Mouse (Mus musculus): ENCODE measurements at regions not wholly inside any gene's neighbourhood (a gene's known extent, or its start where the extent isn't known, plus 50 kb on each side); places are given as distances from the start of the nearest gene placed in this dataset.

GRCm38 (mm10) chrX:70820518-70820917 is 229.5 kb upstream of the Mamld1 start:
- Histone ChIP-seq H3K79me2 (ENCODE audit: control insufficient read depth, insufficient read depth, low read length) (no peaks in the 10 kb centered on the region), H3K27me3 (ENCODE audit: control insufficient read depth, insufficient read depth, low read length) (no peaks in the 10 kb centered on the region), H3K9ac (ENCODE audit: low read depth, low read length) (no peak overlapping the region), H3K36me3 (ENCODE audit: control insufficient read depth, insufficient read depth, low read length) (no peaks in the 10 kb centered on the region), H3K4me1 (ENCODE audit: control insufficient read depth, insufficient read depth, low read length) (no peaks in the 10 kb centered on the region), H3K27ac (replicated peaks; ENCODE audit: insufficient read depth, low read depth, low read length) (no peak overlapping the region), H3K4me3 (ENCODE audit: insufficient read depth, low read depth, low read length) (no peak overlapping the region)
- TF ChIP-seq CTCF (IDR thresholded peaks at IDR 0.05; ENCODE audit: low read depth, low read length) = no peak
- TF ChIP-seq POLR2A (IDR thresholded peaks at IDR 0.05; ENCODE audit: extremely low read depth, insufficient read depth, low read length) = no peak
- 99% methylated on average over 3 of the region's 3 CpGs for WGBS
- no peak for DNase-seq (ENCODE audit: extremely low read depth, low read depth, low spot score)

- no peak overlapping the region for H3K9ac ChIP-seq (ENCODE audit: low read depth, low read length)
- H3K27me3 ChIP-seq (ENCODE audit: control insufficient read depth, insufficient read depth, low read length) = no peaks in the 10 kb centered on the region
- no peaks in the 10 kb centered on the region for H3K79me2 ChIP-seq (ENCODE audit: control insufficient read depth, insufficient read depth, low read length)
- H3K4me1 ChIP-seq (ENCODE audit: control insufficient read depth, insufficient read depth, low read length) = no peaks in the 10 kb centered on the region
- no peak overlapping the region for H3K27ac ChIP-seq (replicated peaks; ENCODE audit: insufficient read depth, low read depth, low read length)
- no peak for TF ChIP-seq CTCF (IDR thresholded peaks at IDR 0.05; ENCODE audit: low read depth, low read length)
- peak; percentile 47 for DNase-seq (ENCODE audit: extremely low read depth, low read depth, low spot score)
- no peak overlapping the region for H3K4me3 ChIP-seq (ENCODE audit: insufficient read depth, low read depth, low read length)
- WGBS = 8% methylated on average over 1 of the region's 1 CpGs
- H3K36me3 ChIP-seq (ENCODE audit: control insufficient read depth, insufficient read depth, low read length) = no peaks in the 10 kb centered on the region
These were observed 232.3 kb upstream of the Mamld1 start for GRCm38 (mm10) chrX:70817771-70818170.

- H3K36me3 ChIP-seq (ENCODE audit: control insufficient read depth, insufficient read depth, low read length) = no peaks in the 10 kb centered on the region
- WGBS = 81% methylated on average over 3 of the region's 3 CpGs
- H3K4me1 ChIP-seq (ENCODE audit: control insufficient read depth, insufficient read depth, low read length) = no peaks in the 10 kb centered on the region
- H3K27ac ChIP-seq (replicated peaks; ENCODE audit: insufficient read depth, low read depth, low read length) = no peak overlapping the region
- H3K9ac ChIP-seq (ENCODE audit: low read depth, low read length) = no peak overlapping the region
- H3K4me3 ChIP-seq (ENCODE audit: insufficient read depth, low read depth, low read length) = no peak overlapping the region
- H3K79me2 ChIP-seq (ENCODE audit: control insufficient read depth, insufficient read depth, low read length) = no peaks in the 10 kb centered on the region
- no peaks in the 10 kb centered on the region for H3K27me3 ChIP-seq (ENCODE audit: control insufficient read depth, insufficient read depth, low read length)
- TF ChIP-seq POLR2A (IDR thresholded peaks at IDR 0.05; ENCODE audit: extremely low read depth, insufficient read depth, low read length) (no peak), CTCF (IDR thresholded peaks at IDR 0.05; ENCODE audit: low read depth, low read length) (no peak)
- DNase-seq (ENCODE audit: extremely low read depth, low read depth, low spot score) = no peak
These were observed 233.4 kb upstream of the Mamld1 start for GRCm38 (mm10) chrX:70816662-70817061.

- 21% methylated on average over 3 of the region's 3 CpGs for WGBS
- no peaks in the 10 kb centered on the region for H3K79me2 ChIP-seq (ENCODE audit: control insufficient read depth, insufficient read depth, low read length)
- no peaks in the 10 kb centered on the region for H3K36me3 ChIP-seq (ENCODE audit: control insufficient read depth, insufficient read depth, low read length)
- H3K4me1 ChIP-seq (ENCODE audit: control insufficient read depth, insufficient read depth, low read length) = peaks cover 3% of the 10 kb centered on the region; the same call in 1 of the 2 replicates
- H3K27me3 ChIP-seq (ENCODE audit: control insufficient read depth, insufficient read depth, low read length) = no peaks in the 10 kb centered on the region
- H3K27ac ChIP-seq (replicated peaks; ENCODE audit: insufficient read depth, low read depth, low read length) = no peak overlapping the region
- peak; percentile 47 for DNase-seq (ENCODE audit: extremely low read depth, low read depth, low spot score)
- H3K4me3 ChIP-seq (ENCODE audit: insufficient read depth, low read depth, low read length) = no peak overlapping the region
- H3K9ac ChIP-seq (ENCODE audit: low read depth, low read length) = no peak overlapping the region
- TF ChIP-seq POLR2A (IDR thresholded peaks at IDR 0.05; ENCODE audit: extremely low read depth, insufficient read depth, low read length) = no peak
- TF ChIP-seq CTCF (IDR thresholded peaks at IDR 0.05; ENCODE audit: low read depth, low read length) = no peak
These were observed 258.3 kb upstream of the Mamld1 start for GRCm38 (mm10) chrX:70791796-70792195.

- Histone ChIP-seq H3K27me3 (ENCODE audit: control insufficient read depth, insufficient read depth, low read length) (no peaks in the 10 kb centered on the region), H3K4me3 (ENCODE audit: insufficient read depth, low read depth, low read length) (no peak overlapping the region), H3K79me2 (ENCODE audit: control insufficient read depth, insufficient read depth, low read length) (no peaks in the 10 kb centered on the region), H3K4me1 (ENCODE audit: control insufficient read depth, insufficient read depth, low read length) (peaks cover 3% of the 10 kb centered on the region), H3K9ac (ENCODE audit: low read depth, low read length) (no peak overlapping the region), H3K36me3 (ENCODE audit: control insufficient read depth, insufficient read depth, low read length) (no peaks in the 10 kb centered on the region), H3K27ac (replicated peaks; ENCODE audit: insufficient read depth, low read depth, low read length) (no peak overlapping the region; the same call in 1 of the 2 replicates)
- TF ChIP-seq POLR2A (IDR thresholded peaks at IDR 0.05; ENCODE audit: extremely low read depth, insufficient read depth, low read length) = no peak
- no peak for TF ChIP-seq CTCF (IDR thresholded peaks at IDR 0.05; ENCODE audit: low read depth, low read length)
- WGBS = 6% methylated on average over 1 of the region's 1 CpGs
- DNase-seq (ENCODE audit: extremely low read depth, low read depth, low spot score) = peak; percentile 85
These were observed 285.9 kb upstream of the Tmem185a start for GRCm38 (mm10) chrX:70762862-70763261.

GRCm38 (mm10) chrX:70713004-70713604 is 236.1 kb upstream of the Tmem185a start:
- WGBS = 61% methylated on average over 5 of the region's 5 CpGs
- TF ChIP-seq CTCF (IDR thresholded peaks at IDR 0.05; ENCODE audit: low read depth, low read length) (no peak), POLR2A (IDR thresholded peaks at IDR 0.05; ENCODE audit: extremely low read depth, insufficient read depth, low read length) (no peak)
- no peaks in the 10 kb centered on the region for H3K4me1 ChIP-seq (ENCODE audit: control insufficient read depth, insufficient read depth, low read length)
- no peaks in the 10 kb centered on the region for H3K36me3 ChIP-seq (ENCODE audit: control insufficient read depth, insufficient read depth, low read length)
- no peaks in the 10 kb centered on the region for H3K27me3 ChIP-seq (ENCODE audit: control insufficient read depth, insufficient read depth, low read length)
- DNase-seq (ENCODE audit: extremely low read depth, low read depth, low spot score) = peak; percentile 14
- no peaks in the 10 kb centered on the region for H3K79me2 ChIP-seq (ENCODE audit: control insufficient read depth, insufficient read depth, low read length)
- no peak overlapping the region for H3K27ac ChIP-seq (replicated peaks; ENCODE audit: insufficient read depth, low read depth, low read length)
- H3K4me3 ChIP-seq (ENCODE audit: insufficient read depth, low read depth, low read length) = no peak overlapping the region
- no peak overlapping the region for H3K9ac ChIP-seq (ENCODE audit: low read depth, low read length)

All from liver, adult 2 months (tissue).